Comparison of ENCODE assay signal across 24 mouse cellular contexts in genomic region chr10:20799792-20800191, GRCm38 (mm10).
DNase-seq lines count a peak whose midpoint lies in the region; ATAC-seq lines count a peak whose summit lies in the region.
"Had no signal": no experiment of that assay in that cellular context is flagged by ENCODE, and none has a peak within 500 bp of the region (broad histone marks: within the 10 kb centered on the region; RNA-seq: fewer than 3 reads in every experiment).

No protein-coding gene starts in this region.

- H3K9ac ChIP-seq in forebrain, embryonic 16.5 days (replicated peaks; ENCODE audit: low read depth, low read length), result no peak overlapping the region
- H3K9ac ChIP-seq in intestine, embryonic 15.5 days, result no peak overlapping the region
- H3K9ac ChIP-seq: kidney, embryonic 15.5 days; neural tube, embryonic 13.5 days had no signal

- peak; percentile 44 to 66 for DNase-seq in left cerebral cortex, adult 18-20 months (ENCODE audit: low spot score in 2 of 2)
- DNase-seq in left cerebral cortex, postnatal 10 days (ENCODE audit: extremely low spot score in 1 of 2, low spot score in 2 of 2), result no peak
- peak; percentile 50 to 52 for DNase-seq in frontal cortex, postnatal 36 days (ENCODE audit: low spot score in 2 of 2)
- DNase-seq in left cerebral cortex, postnatal 14 days (ENCODE audit: low spot score in 2 of 2), result peak; percentile 9 to 14
- DNase-seq in telencephalon, adult 2 months (ENCODE audit: low read depth, low spot score), result peak; percentile 82
- DNase-seq: adrenal gland, postnatal 10 days; cerebellum, adult 8-10 months; gastrocnemius, adult 2 months; heart, postnatal 10 days; layer of hippocampus, adult 9-11 months; retina, postnatal 1 day; thymus, adult 18-20 months; thymus, postnatal 36 days had no signal

- no peak overlapping the region for H3K4me2 ChIP-seq in forebrain, embryonic 16.5 days (ENCODE audit: low read length)
- no peak overlapping the region for H3K4me2 ChIP-seq in intestine, embryonic 15.5 days (replicated peaks)
- H3K4me2 ChIP-seq: kidney, embryonic 15.5 days; neural tube, embryonic 13.5 days had no signal

- WGBS in forebrain, embryonic 16.5 days, result 85% methylated on average over 7 of the region's 7 CpGs
- 47% methylated on average over 7 of the region's 7 CpGs for WGBS in intestine, embryonic 15.5 days

- no peak overlapping the region for H3K4me3 ChIP-seq in forebrain, embryonic 16.5 days (replicated peaks; ENCODE audit: low read length)
- no peak overlapping the region for H3K4me3 ChIP-seq in intestine, embryonic 15.5 days (replicated peaks)
- H3K4me3 ChIP-seq: gastrocnemius, adult 2 months; heart, embryonic 10.5 days; kidney, embryonic 15.5 days; midbrain, embryonic 10.5 days; myocyte; neural tube, embryonic 13.5 days had no signal

- H3K9me3 ChIP-seq in forebrain, embryonic 16.5 days (ENCODE audit: control insufficient read depth, low read length), result no peaks in the 10 kb centered on the region
- H3K9me3 ChIP-seq in intestine, embryonic 15.5 days, result no peaks in the 10 kb centered on the region
- H3K9me3 ChIP-seq: heart, embryonic 10.5 days; kidney, embryonic 15.5 days; midbrain, embryonic 10.5 days; neural tube, embryonic 13.5 days had no signal

- no peaks in the 10 kb centered on the region for H3K27me3 ChIP-seq in forebrain, embryonic 16.5 days (replicated peaks; ENCODE audit: control insufficient read depth, insufficient read depth, low read length)
- H3K27me3 ChIP-seq in intestine, embryonic 15.5 days (replicated peaks), result no peaks in the 10 kb centered on the region
- H3K27me3 ChIP-seq: kidney, embryonic 15.5 days; neural tube, embryonic 13.5 days had no signal

- ATAC-seq in forebrain, embryonic 16.5 days, result no peak
- ATAC-seq in intestine, embryonic 15.5 days, result no peak
- ATAC-seq: forebrain, embryonic 14.5 days; hindbrain, postnatal 0 days; intestine, postnatal 0 days; midbrain, embryonic 16.5 days had no signal

- no peaks in the 10 kb centered on the region for H3K36me3 ChIP-seq in forebrain, embryonic 16.5 days (ENCODE audit: control insufficient read depth, insufficient read depth)
- no peaks in the 10 kb centered on the region for H3K36me3 ChIP-seq in intestine, embryonic 15.5 days
- H3K36me3 ChIP-seq: heart, embryonic 10.5 days; kidney, embryonic 15.5 days; midbrain, embryonic 10.5 days; neural tube, embryonic 13.5 days had no signal

- no peak overlapping the region for H3K27ac ChIP-seq in forebrain, embryonic 16.5 days (ENCODE audit: low read length)
- no peak overlapping the region for H3K27ac ChIP-seq in intestine, embryonic 15.5 days
- H3K27ac ChIP-seq: gastrocnemius, adult 2 months; heart, embryonic 10.5 days; hindbrain, postnatal 0 days; kidney, embryonic 15.5 days; midbrain, embryonic 10.5 days; neural tube, embryonic 13.5 days had no signal

- intact Hi-C loops in left cerebral cortex, postnatal 10 days (cut with DNase I), result no loop called here
- intact Hi-C loops in left cerebral cortex, postnatal 14 days (cut with DNase I), result no loop called here

- H3K4me1 ChIP-seq in forebrain, embryonic 16.5 days (replicated peaks; ENCODE audit: control insufficient read depth, insufficient read depth, low read length), result no peaks in the 10 kb centered on the region
- H3K4me1 ChIP-seq in intestine, embryonic 15.5 days (replicated peaks), result no peaks in the 10 kb centered on the region
- H3K4me1 ChIP-seq: kidney, embryonic 15.5 days; midbrain, embryonic 10.5 days; neural tube, embryonic 13.5 days had no signal

Comparison
In these comparisons a context has a peak if more than half of its experiments do, and no peak if none do; other contexts are left out.
1. DNase-seq: peak in left cerebral cortex, adult 18-20 months (2 of 2), frontal cortex, postnatal 36 days (2 of 2), left cerebral cortex, postnatal 14 days (2 of 2) and telencephalon, adult 2 months (single experiment); none in left cerebral cortex, postnatal 10 days (0 of 2).